Mouse (Mus musculus) adrenal gland, adult 8-10 months (tissue): ENCODE results near the gene Reg3b. TPM values are rescaled to one million over a fixed set of nuclear protein-coding genes. Genes with fewer than 3 reads are reported as not detected.
"Not testable (repeated sequence)": the region's sequence is repeated elsewhere in the genome, so short reads cannot be mapped to it uniquely, and the experiment has no call there.

ENCODE experiments used
- DNase-seq: peaks from one replicate; pipeline ENCODE4 v3.0.0; 2022
- total RNA-seq, 4 experiments: library from RNA; stranded (reverse); gene quantifications; 2 replicates each; pipeline ENCODE4 v1.2.4; 2022

The Reg3b gene
- not detected for total RNA-seq

DNA sequence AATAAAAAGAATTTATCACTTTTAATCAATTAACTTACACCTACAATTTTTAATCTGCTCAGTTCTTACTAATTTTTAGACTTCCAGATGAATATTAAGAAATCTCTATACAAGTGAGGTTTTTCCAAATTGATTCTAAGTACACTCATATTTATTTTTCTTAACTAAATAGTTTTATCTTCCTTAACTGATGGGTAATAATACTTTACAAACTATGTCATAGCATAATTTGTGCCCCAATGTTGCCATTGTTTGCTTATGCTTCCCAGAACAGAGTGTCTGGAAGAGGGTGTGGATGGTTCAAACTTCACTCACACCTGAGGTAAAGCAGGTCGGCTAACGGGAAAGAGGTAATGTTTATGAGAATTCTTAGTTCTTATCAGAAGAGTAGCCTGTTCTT is at the start of gene Reg3b:
Reg3b (plus strand) TSS at position 301 of the 400 bp plus-strand sequence.
- DNase-seq, result no peak

DNA sequence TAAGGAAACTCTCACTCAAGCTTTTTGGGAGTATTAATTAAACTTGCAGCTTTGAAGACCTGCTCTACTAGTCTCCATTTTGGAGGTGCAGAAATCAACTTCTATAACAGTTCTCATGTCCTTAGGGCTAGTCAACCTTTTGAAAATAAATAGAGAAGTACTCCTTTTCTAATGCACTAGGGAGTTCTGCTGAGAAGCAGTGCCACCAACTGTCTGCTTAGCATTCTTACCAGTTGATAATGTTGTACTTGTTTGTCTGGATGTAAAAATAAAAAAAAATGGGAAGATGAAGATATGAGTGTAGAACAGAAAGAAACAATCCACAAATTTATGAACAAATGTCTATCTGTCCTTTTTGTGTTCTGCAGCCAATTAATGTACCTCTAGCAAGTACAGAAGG is 42.7 kb upstream of the Reg3b start:
- DNase-seq, result no peak

DNA sequence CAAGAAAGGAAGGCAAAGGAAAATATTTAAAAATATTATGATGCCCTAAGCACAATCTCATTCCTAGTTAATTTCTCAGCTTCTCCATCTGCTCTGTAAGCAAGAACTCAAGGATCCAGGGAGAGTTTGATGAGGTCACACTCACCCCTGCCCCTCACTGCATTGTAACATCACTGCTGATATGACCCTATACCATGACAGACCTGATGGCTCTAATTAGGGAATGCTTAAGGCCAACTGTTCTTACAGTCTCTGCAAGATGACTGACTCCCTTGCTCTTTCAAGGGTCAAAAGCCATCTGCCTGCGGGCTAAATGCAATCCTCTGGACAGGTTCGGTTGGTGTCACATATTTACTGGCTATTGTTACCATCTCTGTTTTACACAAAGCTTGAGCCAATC is 41.3 kb upstream of the Reg3b start:
- DNase-seq, result no peak

DNA sequence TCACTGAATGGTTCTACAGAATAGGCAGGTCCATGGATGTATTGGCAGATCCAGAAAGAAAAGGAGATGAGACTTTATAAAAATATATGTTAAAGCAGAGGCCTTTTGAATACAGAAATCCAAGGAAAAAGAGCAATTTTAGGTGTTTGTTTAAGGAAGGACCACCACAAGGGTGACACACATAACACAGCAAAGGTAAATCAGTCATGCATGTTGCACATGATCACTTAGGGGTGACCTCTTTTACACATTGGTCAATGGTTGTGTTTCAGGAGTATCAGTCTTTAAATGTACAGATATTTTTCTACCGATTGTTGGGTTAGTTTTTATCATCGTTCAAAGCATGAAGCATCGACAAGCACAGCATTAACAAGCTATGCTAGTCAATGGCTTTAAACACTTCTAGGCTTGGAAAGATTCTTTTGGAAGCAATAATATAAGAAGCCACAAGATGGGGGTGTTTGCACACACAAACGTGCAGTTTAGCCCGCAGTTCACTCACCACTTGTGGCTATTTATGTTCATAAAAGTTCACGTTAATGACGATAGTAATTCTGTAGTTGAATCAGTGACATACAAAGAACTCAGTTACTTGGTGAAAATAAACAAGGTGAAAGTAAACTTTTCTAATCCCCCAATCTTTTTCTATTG is 38.4 kb upstream of the Reg3b start:
- no peak for DNase-seq

DNA sequence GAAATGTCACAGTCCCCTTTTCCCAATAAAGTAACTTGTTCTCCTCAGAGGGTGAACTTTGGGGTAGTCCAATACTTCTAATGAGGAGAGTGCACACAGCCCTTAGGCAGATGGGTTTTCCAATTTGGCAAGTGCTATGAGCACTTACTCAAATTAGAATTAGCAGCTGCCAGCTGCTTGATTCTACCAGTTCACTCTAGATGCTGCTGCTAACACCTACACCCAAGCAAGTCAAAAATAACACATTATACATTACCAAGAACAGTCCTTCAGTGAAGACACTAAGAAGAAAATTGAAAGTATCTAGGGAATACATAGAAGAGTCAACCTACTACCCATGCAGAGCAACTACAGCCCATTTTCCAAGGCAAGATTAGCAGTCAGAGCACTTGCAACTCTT is 30.2 kb upstream of the Reg3b start:
- DNase-seq, result no peak

DNA sequence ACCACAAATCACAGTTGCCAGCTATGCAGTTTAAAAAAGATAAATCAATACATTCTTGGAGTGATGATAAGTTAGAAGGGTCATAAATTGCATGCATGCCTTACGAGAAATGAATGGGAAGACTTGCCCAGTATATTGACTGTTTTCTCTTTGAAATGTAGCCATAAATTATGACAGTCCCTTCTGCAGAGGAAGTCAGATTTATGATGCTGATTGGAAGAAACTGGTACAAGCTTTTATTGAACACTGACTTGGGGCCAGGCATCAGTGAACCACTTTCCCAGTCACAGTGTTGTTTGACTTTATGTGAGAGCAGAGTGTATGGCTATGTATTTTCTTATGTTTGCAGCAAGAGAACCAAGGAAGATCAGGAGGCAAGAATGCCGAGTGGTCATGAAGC is 28.8 kb upstream of the Reg3b start:
- DNase-seq, result no peak

DNA sequence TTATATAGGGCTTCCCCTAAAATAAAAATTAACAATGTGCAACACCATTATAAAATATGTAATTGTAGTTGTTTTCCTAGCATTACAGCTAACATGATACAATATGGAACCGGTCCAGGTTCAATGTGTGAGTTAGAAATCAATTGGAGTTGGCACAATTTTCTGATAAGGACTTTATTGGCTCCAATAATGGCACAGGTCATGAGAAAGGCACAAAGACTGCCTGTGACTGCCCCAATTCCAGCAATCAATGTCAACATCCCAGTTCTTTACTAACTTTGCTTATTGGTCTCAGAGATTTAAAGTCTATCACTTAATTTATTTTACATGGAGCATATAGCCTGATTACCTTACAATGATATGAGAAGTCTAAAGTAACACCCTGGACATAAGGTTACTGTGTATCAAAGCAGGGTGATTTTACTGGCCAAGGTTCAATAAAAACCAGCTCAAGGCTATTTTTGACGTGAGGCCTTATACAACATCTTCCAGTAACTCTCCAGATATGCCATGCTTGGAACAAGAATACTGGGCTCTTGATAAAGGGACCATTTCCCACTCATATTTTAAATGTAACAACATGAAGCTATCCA is 8.4 kb upstream of the Reg3b start:
- DNase-seq, result no peak

DNA sequence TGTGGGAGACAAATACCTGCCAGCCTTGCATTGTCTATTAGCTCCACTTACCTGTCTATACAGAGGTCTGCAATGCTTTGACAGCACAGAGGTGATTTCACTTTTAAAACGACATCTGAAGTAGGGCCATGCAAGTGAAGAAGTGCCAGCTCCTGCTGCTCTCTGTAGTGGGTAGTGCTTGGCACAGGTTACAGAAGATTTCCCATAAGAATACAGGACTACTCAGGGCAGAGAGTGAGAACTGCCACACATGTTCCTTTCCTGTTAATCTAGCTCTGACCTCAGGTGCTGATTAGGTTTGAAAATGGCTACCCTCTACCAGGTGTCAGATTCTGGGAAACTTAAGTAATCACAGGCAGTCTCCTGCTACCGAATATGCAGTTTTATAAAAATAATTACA is 8.3 kb downstream of the Reg3b start, which contains the start of gene Reg3d:
Reg3d (minus strand) TSS at position 101 of the 400 bp plus-strand sequence.
- no peak for DNase-seq

DNA sequence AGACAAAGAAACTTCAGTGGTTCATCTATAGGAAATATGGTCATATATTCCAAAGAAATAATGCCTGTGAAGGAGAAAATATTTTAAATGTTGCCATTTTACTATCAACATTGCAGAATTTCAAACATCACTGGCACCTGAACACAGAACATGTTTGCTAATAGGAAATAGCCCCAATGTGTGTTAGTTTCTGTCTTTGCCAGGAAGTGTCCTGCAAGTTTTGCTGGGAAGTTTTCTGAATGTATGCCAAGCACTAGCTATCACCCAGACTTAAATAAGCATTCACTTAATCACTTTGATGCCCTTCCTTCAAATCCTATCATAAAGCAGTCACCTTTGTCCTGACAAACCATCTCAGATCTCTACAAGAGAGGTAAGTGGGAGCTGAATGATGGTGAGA is 10.0 kb downstream of the Reg3b start, which contains the start of gene Reg3a:
Reg3a (plus strand) TSS at position 301 of the 400 bp plus-strand sequence.
- DNase-seq, result no peak

DNA sequence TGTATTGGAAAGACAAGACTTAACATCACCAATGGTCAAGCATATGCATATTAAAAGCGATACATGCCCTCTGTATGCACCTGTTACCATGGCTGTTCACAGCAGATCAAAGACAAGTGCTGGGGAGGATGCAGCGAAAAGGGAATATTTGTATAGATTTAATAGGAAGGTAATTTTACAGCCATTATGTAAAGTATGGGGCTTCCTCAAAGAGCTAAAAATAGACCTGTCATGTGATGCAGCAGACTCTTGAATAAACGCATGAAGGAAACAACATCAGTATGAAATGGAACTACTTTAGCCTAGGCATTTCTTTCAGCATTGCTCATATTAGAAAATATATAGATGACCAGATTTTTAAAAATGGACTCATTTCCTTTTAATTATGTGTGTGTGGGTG is 15.2 kb downstream of the Reg3b start:
- DNase-seq, result no peak

DNA sequence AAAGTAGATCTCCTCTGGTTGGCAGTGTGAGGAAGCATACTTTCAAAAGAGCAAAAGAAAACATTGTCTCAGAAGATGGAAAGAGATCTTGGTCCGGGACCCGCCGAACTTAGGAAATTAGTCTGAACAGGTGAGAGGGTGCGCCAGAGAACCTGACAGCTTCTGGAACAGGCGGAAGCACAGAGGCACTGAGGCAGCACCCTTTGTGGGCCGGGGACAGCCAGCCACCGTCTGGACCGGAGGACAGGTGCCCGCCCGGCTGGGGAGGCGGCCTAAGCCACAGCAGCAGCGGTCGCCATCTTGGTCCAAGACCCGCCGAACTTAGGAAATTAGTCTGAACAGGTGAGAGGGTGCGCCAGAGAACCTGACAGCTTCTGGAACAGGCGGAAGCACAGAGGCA is 24.9 kb downstream of the Reg3b start, which contains the start of gene Reg2:
Reg2 (plus strand) TSS at position 301 of the 400 bp plus-strand sequence.
- not testable (repeated sequence) for DNase-seq

DNA sequence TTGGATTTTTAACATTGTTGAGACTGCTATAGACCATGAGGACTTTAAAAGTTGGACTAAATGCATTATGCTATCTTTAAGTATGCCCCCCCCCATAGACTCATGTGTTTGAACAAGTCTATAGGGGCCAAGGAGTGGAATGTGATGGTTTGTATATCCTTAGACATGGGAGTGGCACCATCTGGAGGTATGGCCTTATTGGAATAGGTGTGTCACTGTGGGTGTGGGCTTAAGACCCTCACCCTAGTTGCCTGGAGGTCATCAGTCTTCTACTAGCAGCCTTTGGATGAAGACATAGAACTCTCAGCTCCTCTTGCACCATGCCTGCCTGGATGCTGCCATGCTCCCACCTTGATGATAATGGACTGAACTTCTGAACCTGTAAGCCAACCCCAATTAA is 52.0 kb downstream of the Reg3b start, which contains the start of gene Reg1:
Reg1 (plus strand) TSS at position 301 of the 400 bp plus-strand sequence.
- DNase-seq, result not testable (repeated sequence)

Other genes with a start within 250 kb of the Reg3b start
- not detected for gene Reg3d, start 8.2 kb downstream of the Reg3b start, total RNA-seq
- not detected for gene Reg3a, start 10.1 kb downstream of the Reg3b start, total RNA-seq
- not detected for gene Reg2, start 25.0 kb downstream of the Reg3b start, total RNA-seq
- not detected for gene Reg1, start 52.1 kb downstream of the Reg3b start, total RNA-seq
- gene Reg3g, start 98.2 kb downstream of the Reg3b start, total RNA-seq, result not detected